Mouse (Mus musculus) limb, embryonic 14.5 days (tissue): ENCODE results near the gene Zfp64. TPM values are rescaled to one million over a fixed set of nuclear protein-coding genes. Genes with fewer than 3 reads are reported as not detected.

Experiments used
- ATAC-seq: fragments of 200-750 bp; cut with Nextera tagmentation; 2 replicates; pipeline ENCODE4 v1.8.0; 2017; ENCODE audit warnings: low read depth, moderate number of reproducible peaks, moderate TSS enrichment; ENCODE audit not compliant: low FRiP score
- DNase-seq: peaks from one replicate; pipeline ENCODE4 v3.0.0-alpha.2; 2015; ENCODE audit warnings: low spot score
- H3K27ac ChIP-seq: fragments of 300-500 bp; sonication (generic); replicated peaks from 2 replicates; pipeline ENCODE4 v1.5.1; 2014; ENCODE audit warnings: low read depth, mild to moderate bottlenecking, low read length, moderate library complexity, mixed read lengths
- H3K27me3 ChIP-seq: fragments of 300-500 bp; sonication (generic); 2 replicates; pipeline ENCODE4 v1.6.1; 2014; ENCODE audit warnings: low read length, mixed read lengths; ENCODE audit not compliant: control insufficient read depth, insufficient read depth
- H3K36me3 ChIP-seq: fragments of 300-500 bp; sonication (generic); 2 replicates; pipeline ENCODE4 v1.6.1; 2014; ENCODE audit warnings: mild to moderate bottlenecking, low read length, moderate library complexity, mixed read lengths; ENCODE audit not compliant: control insufficient read depth, insufficient read depth
- H3K4me1 ChIP-seq: fragments of 300-500 bp; sonication (generic); 2 replicates; pipeline ENCODE4 v1.6.1; 2014; ENCODE audit warnings: antibody characterized with exemption, low read length, mixed read lengths; ENCODE audit not compliant: control insufficient read depth, insufficient read depth
- H3K4me2 ChIP-seq: fragments of 300-500 bp; sonication (generic); replicated peaks from 2 replicates; pipeline ENCODE4 v1.6.1; 2014; ENCODE audit warnings: low read depth, mild to moderate bottlenecking, low read length, moderate library complexity; ENCODE audit not compliant: severe bottlenecking
- H3K4me3 ChIP-seq: fragments of 300-500 bp; sonication (generic); replicated peaks from 2 replicates; pipeline ENCODE4 v1.5.1; 2014; ENCODE audit warnings: low read length
- H3K9ac ChIP-seq: fragments of 300-500 bp; sonication (generic); 2 replicates; pipeline ENCODE4 v1.6.1; 2014; ENCODE audit warnings: mild to moderate bottlenecking, low read depth, low read length, moderate library complexity; ENCODE audit not compliant: severe bottlenecking
- H3K9me3 ChIP-seq: fragments of 300-500 bp; sonication (generic); 2 replicates; pipeline ENCODE4 v1.6.1; 2016; ENCODE audit warnings: low read length; ENCODE audit not compliant: control insufficient read depth
- POLR2A ChIP-seq: fragments of 200-500 bp; IDR thresholded peaks from 2 replicates; pipeline ENCODE4 v1.8.0; 2012; ENCODE audit warnings: inconsistent platforms, mild to moderate bottlenecking, moderate library complexity, borderline replicate concordance; ENCODE audit not compliant: insufficient read depth, insufficient read length; ENCODE audit errors: extremely low read depth
- WGBS: fragments of 180-500 bp; shearing (Covaris S2); extraction: QIAGEN DNeasy Blood & Tissue Kit; methylation state at CpG from one replicate; pipeline ENCODE4 v1.1.7; 2014; 5-methylcytosine and 5-hydroxymethylcytosine counted together
- polyA plus RNA-seq, 2 experiments: library from polyadenylated mRNA; depleted of rRNA in 1 of 2; stranded (reverse) in 1 of 2; unstranded in 1 of 2; fragments of >200 nt; fragmentation: Nextera tagmentation in 1 of 2; extraction: Ambion mirVana in 1 of 2; gene quantifications; 2 replicates each; pipeline versions ENCODE4 v1.2.1 to v1.2.3; 2012 to 2014

The Zfp64 gene
- polyA plus RNA-seq, 2 experiments: 46.0 to 49.5 TPM

- ATAC-seq (no peak), DNase-seq (no peak)
- H3K9me3 ChIP-seq: no peaks in the 10 kb centered on the region
- H3K27me3 ChIP-seq: no peaks in the 10 kb centered on the region
- H3K4me1 ChIP-seq: peaks cover under 1% of the 10 kb centered on the region; the same call in 1 of the 2 replicates
- no peak overlapping the region for H3K4me3 ChIP-seq
- H3K9ac ChIP-seq: no peak overlapping the region
- no peak for TF ChIP-seq POLR2A
- H3K36me3 ChIP-seq: no peaks in the 10 kb centered on the region
- no peak overlapping the region for H3K27ac ChIP-seq
- no peak overlapping the region for H3K4me2 ChIP-seq
- WGBS: 75% methylated on average over 8 of the region's 8 CpGs
These were observed 88.4 kb downstream of the Zfp64 start for GRCm38 (mm10) chr2:168866942-168867341.

DNA sequence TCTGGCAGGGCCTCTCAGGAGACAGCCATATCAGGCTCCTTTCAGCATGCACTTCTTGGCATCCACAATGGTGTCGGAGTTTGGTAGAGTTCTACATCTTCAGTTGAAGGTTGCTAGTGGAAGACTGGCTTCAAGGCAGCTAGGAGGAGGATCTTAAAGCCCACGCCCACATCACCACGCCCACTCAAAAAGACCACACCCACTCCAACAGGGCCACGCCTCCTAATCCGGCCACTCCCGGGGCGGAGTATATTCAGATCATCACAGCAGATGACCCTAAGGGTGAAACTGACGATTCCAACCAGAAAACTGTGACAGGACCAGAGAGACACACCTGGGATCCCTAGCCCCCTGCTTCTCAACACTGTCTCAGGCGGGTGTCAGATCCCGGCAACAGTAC is 89.0 kb downstream of the Zfp64 start:
- ATAC-seq: no peak
- Histone ChIP-seq H3K9ac (no peak overlapping the region), H3K9me3 (no peaks in the 10 kb centered on the region), H3K27me3 (no peaks in the 10 kb centered on the region), H3K4me3 (no peak overlapping the region), H3K36me3 (no peaks in the 10 kb centered on the region), H3K27ac (no peak overlapping the region), H3K4me2 (no peak overlapping the region), H3K4me1 (no peaks in the 10 kb centered on the region)
- DNase-seq: no peak
- WGBS: 82% methylated on average over 10 of the region's 10 CpGs
- TF ChIP-seq POLR2A: no peak

DNA sequence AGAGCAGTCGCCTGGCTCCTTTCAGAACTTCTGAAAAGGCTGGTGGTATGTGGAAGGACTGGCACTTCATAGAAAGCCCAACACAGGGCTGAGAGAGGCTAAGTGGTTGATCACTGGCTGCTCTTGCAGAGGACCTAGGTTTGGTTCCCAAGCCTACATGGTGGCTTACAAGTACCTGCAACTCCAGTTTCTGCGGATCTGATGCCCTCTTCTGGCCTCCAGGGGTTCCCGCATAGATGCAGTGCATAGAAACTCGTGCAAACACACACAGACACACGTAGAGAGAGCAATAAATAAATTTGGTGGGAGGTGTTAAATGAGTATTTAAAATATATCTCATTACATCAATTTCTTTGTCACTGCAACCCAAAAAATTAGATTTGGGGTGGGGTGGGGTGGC is 90.5 kb downstream of the Zfp64 start:
- H3K27ac ChIP-seq: no peak overlapping the region
- DNase-seq (no peak), ATAC-seq (no peak)
- no peak overlapping the region for H3K4me3 ChIP-seq
- WGBS: 84% methylated on average over 5 of the region's 5 CpGs
- H3K36me3 ChIP-seq: no peaks in the 10 kb centered on the region
- no peaks in the 10 kb centered on the region for H3K9me3 ChIP-seq
- H3K4me2 ChIP-seq: no peak overlapping the region
- H3K4me1 ChIP-seq: no peaks in the 10 kb centered on the region
- H3K9ac ChIP-seq: no peak overlapping the region
- TF ChIP-seq POLR2A: no peak
- no peaks in the 10 kb centered on the region for H3K27me3 ChIP-seq

DNA sequence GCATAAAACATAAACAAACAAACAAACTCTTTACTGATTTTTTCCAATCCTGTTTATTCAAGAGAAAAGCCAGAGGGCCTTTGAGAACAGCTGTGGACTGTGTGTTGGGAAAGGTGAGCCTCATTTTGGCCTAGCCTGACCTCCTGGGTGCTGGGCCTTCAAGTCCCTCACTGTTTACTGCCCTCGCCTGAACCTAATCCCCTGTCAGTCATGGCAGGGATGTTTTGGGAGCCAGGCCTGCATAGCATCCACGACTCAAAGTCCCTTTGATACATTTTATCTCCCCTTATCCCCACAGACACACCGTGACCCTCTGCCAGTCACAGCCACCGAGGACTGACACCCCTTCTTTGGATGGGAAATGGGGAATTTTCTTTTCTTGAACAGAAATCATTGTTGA is 92.7 kb downstream of the Zfp64 start:
- Histone ChIP-seq H3K9ac (no peak overlapping the region), H3K4me1 (no peaks in the 10 kb centered on the region), H3K27ac (no peak overlapping the region), H3K4me3 (no peak overlapping the region), H3K9me3 (no peaks in the 10 kb centered on the region), H3K36me3 (no peaks in the 10 kb centered on the region), H3K27me3 (no peaks in the 10 kb centered on the region), H3K4me2 (no peak overlapping the region)
- WGBS: 40% methylated on average over 4 of the region's 4 CpGs
- DNase-seq (no peak), ATAC-seq (no peak)
- TF ChIP-seq POLR2A: no peak

GRCm38 (mm10) chr2:168860922-168861740 is 94.3 kb downstream of the Zfp64 start:
- WGBS: 49% methylated on average over 24 of the region's 24 CpGs
- no peak overlapping the region for H3K4me2 ChIP-seq
- ATAC-seq: no peak
- TF ChIP-seq POLR2A: no peak
- no peaks in the 10 kb centered on the region for H3K9me3 ChIP-seq
- H3K27me3 ChIP-seq: no peaks in the 10 kb centered on the region
- no peak overlapping the region for H3K9ac ChIP-seq
- no peak overlapping the region for H3K4me3 ChIP-seq
- no peaks in the 10 kb centered on the region for H3K4me1 ChIP-seq
- no peaks in the 10 kb centered on the region for H3K36me3 ChIP-seq
- no peak for DNase-seq
- no peak overlapping the region for H3K27ac ChIP-seq
